Mouse (Mus musculus): ENCODE results near the gene Ubr3. TPM values are rescaled to one million over a fixed set of nuclear protein-coding genes. Genes with fewer than 3 reads are reported as not detected.

Gene Ubr3
- polyA plus RNA-seq, 1 experiment from 2014 or later: 5.5 TPM

DNA sequence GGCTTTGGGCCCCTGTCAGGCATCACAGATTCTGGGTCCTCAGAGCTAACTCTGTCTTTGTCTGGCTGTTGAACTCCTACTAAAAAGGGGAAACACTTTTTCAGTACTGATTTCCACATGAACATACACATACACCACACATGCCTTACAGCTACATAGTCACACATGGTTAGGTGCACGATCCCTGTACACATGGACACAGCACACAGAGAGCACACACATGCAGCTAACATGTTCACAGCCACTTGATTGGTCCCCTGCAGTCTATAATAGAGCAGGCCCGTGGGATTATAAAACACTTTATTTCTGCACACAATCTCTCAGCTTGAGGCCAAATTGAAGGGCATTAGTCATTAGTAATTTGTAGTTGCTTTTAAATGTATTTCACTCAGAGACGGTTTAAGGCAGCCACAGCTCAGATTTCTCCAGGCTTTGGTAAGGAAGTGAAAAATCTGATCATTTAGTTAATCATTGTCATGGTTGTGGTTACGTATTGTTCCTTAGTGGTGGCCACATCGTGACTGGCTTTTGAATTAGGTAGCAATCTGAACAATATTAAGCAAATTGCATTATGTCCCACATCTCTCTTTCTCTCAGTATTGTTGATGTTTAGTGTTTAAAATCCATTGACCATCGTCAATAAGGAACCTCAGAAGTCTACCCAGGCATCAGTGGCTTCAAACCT, 169.4 kb downstream of the Ubr3 start:
- Histone ChIP-seq H3K4me2 (no peak overlapping the region), H3K4me3 (replicated peaks) (no peak overlapping the region), H3K27ac (replicated peaks) (no peak overlapping the region), H3K9ac (no peak overlapping the region), H3K9me3 (replicated peaks) (no peaks in the 10 kb centered on the region), H3K27me3 (no peaks in the 10 kb centered on the region), H3K4me1 (replicated peaks) (no peaks in the 10 kb centered on the region), H3K36me3 (replicated peaks) (no peaks in the 10 kb centered on the region)
- ATAC-seq (ENCODE audit: insufficient read depth): no peak
- WGBS (ENCODE audit: insufficient replicate concordance): 46% methylated on average over 6 of the region's 6 CpGs

DNA sequence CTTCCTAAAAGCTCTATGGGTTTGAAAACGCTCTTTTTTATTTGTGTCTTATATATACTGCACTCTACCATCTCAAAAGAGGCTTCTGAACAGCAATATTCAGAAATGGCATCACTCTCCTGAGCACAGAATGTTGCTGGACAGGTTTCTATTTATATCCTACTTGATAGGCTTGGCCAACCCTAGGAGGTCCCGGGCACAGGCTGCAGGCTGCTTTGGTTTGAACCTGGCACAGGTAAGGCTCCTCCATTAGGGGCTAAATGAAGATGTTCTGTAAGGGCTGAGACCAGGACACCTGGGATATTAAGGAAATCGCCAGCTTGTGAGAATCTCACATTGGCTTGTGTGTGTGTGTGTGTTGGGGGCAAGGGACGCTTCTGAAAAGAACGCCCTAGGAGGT, 172.8 kb downstream of the Ubr3 start:
- ATAC-seq (ENCODE audit: insufficient read depth): no peak
- no peak overlapping the region for H3K27ac ChIP-seq (replicated peaks)
- WGBS (ENCODE audit: insufficient replicate concordance): 60% methylated on average over 5 of the region's 5 CpGs

More for the DNA sequence above, 172.8 kb downstream of the Ubr3 start:
- Histone ChIP-seq H3K4me1 (replicated peaks) (no peaks in the 10 kb centered on the region), H3K4me2 (no peak overlapping the region), H3K36me3 (replicated peaks) (no peaks in the 10 kb centered on the region), H3K27me3 (no peaks in the 10 kb centered on the region), H3K9ac (no peak overlapping the region), H3K4me3 (replicated peaks) (no peak overlapping the region), H3K9me3 (replicated peaks) (no peaks in the 10 kb centered on the region)

Other genes with a start within 250 kb of the Ubr3 start
- 0.66 and 1.5 TPM in 2 replicates for gene Klhl41, start 227.1 kb upstream of the Ubr3 start, polyA plus RNA-seq (2015; fragmentation: Nextera tagmentation; extraction: Ambion mirVana)
- 3.3 and 3.4 TPM in 2 replicates for gene Fastkd1, start 183.7 kb upstream of the Ubr3 start, polyA plus RNA-seq (2015; fragmentation: Nextera tagmentation; extraction: Ambion mirVana)
- gene Ppig, start 174.7 kb upstream of the Ubr3 start, polyA plus RNA-seq (2015; fragmentation: Nextera tagmentation; extraction: Ambion mirVana): 48.2 and 51.8 TPM in 2 replicates
- gene Ccdc173, start 107.7 kb upstream of the Ubr3 start, polyA plus RNA-seq (2015; fragmentation: Nextera tagmentation; extraction: Ambion mirVana): 0.14 and 0.16 TPM in 2 replicates
- 11.1 and 11.4 TPM in 2 replicates for gene Phospho2, start 107.6 kb upstream of the Ubr3 start, polyA plus RNA-seq (2015; fragmentation: Nextera tagmentation; extraction: Ambion mirVana)
- gene Klhl23, start 75.3 kb upstream of the Ubr3 start, polyA plus RNA-seq (2015; fragmentation: Nextera tagmentation; extraction: Ambion mirVana): 18.1 and 19.4 TPM in 2 replicates
- 108 and 133 TPM in 2 replicates for gene Ssb, start 35.7 kb upstream of the Ubr3 start, polyA plus RNA-seq (2015; fragmentation: Nextera tagmentation; extraction: Ambion mirVana)
- gene Mettl5, start 11.6 kb upstream of the Ubr3 start, polyA plus RNA-seq (2015; fragmentation: Nextera tagmentation; extraction: Ambion mirVana): 24.1 and 29.1 TPM in 2 replicates
- not detected in 2 replicates for gene Myo3b, start 141.9 kb downstream of the Ubr3 start, polyA plus RNA-seq (2015; fragmentation: Nextera tagmentation; extraction: Ambion mirVana)